Mouse (Mus musculus) ovary, adult 18-20 months (tissue): Measurements from ENCODE around the gene Ccl24.

Experiments
- DNase-seq: peaks from one replicate; pipeline ENCODE4 v3.0.0; 2022; ENCODE audit warnings: low spot score, mixed read lengths

Gene Ccl24

DNA sequence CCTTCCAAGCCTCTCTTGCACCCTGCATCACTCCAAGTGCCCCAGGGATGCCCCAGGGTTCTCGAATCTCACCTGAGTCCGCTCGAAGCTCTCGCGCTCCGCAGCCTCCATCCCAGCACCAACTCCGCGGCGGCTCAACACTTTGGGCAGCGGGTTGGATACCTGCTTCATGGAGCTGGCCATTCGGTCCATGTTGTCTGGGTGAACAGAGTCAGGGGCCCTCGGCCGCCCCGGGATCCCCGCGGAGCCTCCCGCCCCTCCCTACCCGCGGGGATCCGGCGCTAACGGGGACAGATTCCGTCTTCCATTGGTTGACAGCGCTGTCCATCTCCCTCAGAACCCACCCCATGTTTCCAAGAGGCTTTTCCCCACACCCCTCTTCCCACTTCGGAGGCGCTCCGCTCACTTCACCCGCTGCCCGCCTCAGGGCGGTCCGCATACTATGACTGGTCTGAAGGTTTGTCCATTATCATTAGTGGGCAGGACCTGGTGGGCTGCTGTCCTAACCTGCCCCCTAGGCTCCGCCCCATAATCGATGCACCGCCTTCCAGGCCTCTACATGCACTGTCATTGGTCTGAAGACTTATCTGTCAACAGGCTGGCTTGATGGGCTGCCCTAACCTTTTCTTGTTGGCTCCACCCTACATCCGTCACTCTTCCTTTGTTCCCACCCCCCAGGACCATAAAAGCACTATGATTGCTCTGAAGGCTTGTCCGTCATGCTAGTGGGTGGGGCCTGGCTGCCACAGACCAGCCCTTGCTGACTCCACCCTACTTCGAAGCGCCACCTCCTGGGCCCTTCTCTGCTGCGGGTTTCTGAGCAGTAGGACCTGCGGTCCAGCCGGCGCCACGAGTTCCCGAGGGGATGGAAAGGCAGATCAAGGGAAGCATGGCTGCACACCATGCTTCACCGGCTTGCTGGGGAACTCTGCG, 27.7 kb downstream of the Ccl24 start, which contains the start of gene Hip1:
Gene Hip1 (minus strand): TSS at position 256 of the 933 bp plus-strand sequence.
- DNase-seq: peak; percentile 100

DNA sequence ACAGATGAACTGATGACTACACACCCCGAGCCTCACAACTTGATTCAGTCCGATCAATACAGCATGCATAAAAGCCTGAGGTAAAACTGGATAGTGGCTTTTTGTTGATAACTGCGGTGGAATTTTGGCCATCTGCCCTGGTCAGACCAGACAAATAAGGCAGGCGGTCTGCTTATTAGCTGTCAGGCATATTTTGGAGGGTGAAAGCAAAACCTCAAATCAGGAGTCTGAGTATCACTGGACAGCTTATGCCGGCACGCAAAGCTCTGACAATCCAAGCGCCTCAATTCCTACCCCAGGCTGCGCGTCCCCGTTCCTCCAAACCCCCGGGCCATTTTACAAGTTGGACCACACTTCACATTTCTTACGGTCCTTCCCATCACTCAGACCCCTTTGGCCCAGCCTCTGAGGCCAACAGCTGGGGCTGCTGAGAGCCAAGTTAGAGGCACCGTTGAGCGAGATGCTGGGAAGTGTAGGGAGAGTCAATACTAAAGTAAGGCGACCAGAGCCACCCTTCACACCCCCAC, 28.8 kb downstream of the Ccl24 start:
- no peak for DNase-seq

DNA sequence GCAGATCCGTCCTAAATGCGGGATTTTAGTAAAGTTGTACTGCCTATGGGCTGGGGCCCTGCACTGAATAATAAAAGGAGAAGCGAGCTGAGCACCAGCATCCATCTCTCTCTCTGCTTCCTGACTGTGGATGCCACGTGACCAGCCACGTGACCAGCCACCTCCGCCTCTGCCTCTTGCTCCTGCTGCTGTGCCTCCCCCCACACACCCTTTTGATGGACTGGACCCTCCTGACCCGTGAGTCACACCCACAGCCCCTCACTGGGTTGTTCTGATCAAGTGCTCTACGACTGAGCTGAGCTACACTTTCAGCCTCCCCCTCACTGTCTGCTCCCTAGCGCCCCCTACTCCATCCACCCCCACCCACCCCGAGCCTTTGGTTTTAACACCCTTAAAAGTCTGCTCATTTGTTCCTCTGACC, 35.0 kb downstream of the Ccl24 start:
- DNase-seq: no peak

- no peak for DNase-seq
These were observed 35.5 kb downstream of the Ccl24 start for GRCm38 (mm10) chr5:135537326-135537725.

- no peak for DNase-seq
These were observed 37.0 kb downstream of the Ccl24 start for GRCm38 (mm10) chr5:135535867-135536266.

DNA sequence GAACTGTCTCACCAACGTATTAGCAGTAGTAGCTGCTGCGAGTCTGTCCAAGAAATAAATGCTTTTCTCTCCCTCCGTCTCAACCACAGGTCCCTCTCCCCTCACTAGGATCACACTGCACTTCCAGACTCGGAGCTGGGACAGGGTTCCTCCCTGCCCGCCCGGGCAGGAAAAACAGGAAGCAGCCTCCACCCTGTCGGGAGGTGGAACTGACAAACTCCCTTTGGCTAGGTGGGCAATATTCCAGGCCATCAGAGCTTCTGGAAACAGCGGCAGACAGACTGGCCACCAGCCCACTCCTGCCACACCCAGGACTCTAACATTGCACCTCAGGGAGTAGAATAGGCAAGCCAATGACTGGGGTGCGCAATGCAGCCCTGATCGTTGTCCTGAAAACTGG, 39.4 kb downstream of the Ccl24 start:
- peak; percentile 45 for DNase-seq

DNA sequence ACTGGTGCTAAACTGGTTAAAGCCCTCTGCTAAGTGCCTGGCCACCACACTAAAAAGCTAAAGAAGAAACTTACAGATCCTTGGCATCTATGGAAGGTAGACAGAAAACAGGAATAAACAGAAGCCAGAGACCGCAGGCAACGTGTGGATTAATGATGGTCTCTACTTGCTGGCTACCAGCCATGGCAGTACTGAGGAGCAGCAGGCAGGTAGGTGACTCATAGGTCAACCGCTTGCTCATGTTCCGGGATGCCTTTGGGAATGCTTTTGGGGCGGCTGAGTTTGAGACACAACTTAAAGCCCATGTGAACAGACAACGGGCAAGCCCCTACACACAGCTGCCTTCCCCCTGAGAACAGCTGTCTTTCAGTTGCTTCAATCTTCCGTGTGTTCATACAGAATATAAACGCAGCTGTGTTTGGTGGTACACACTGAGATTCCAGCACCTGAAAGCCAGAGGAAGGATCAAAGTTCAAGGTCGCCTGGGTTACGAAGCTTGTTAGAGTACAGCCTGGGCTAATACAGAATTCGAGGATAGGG, 41.5 kb downstream of the Ccl24 start:
- DNase-seq: no peak

- no peak for DNase-seq
These were observed 42.9 kb downstream of the Ccl24 start for GRCm38 (mm10) chr5:135529964-135530363.

DNA sequence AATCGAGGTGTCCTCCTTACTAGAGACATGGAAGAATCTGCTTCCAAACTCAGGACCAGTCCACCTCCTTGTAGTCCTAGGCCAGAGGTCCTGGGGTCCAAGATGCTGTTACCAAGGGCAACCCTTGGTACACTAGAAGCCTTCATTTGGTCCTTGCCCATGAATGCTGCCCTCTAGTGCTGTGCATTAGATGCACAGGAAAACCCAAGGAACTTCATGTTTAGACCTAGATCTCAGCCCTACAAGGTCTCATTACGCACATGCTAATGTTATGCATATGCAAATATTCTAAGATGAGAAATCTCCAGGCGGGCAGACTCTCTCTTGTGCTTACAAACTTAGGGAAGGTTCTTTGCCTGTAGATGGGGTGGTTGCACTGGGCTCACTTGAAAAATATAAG, 43.5 kb downstream of the Ccl24 start:
- DNase-seq: no peak

DNA sequence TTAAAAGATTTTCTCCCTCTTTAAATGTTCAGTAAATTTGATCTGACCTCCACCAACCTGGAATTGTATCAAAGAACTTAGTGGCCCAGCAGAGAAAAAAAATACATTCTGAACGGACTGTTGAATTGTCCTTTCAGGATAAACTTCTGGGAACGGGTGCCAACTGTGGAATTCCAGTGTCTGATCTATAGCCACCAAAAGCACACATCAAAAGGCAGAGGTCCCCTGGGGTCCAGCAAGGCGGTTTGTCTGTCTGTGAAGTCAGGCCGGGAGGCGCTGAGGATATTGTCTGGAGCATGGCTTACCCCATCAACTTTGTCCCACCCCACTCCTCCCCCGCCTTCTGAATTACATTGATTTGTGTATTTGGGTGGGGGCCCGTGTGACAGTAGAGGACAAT, 44.9 kb downstream of the Ccl24 start:
- no peak for DNase-seq

GRCm38 (mm10) chr5:135524660-135525560, 47.9 kb downstream of the Ccl24 start:
- DNase-seq: no peak

- no peak for DNase-seq
These were observed 48.8 kb downstream of the Ccl24 start for GRCm38 (mm10) chr5:135524087-135524486.

GRCm38 (mm10) chr5:135522111-135522722, 50.6 kb downstream of the Ccl24 start:
- peak; percentile 50 for DNase-seq
